Mouse (Mus musculus) cerebellum, postnatal 25 days (tissue): ENCODE results near the gene Cdc42ep2.

ENCODE experiments used
- DNase-seq, 2 experiments: peaks; one replicate each; pipeline ENCODE4 v3.0.0; 2021; ENCODE audit warnings: mixed read lengths in 2 of 2

The Cdc42ep2 gene

GRCm38 (mm10) chr19:5872931-5873556 lies 51.6 kb downstream of the Cdc42ep2 start:
- DNase-seq, result no peak

- no peak for DNase-seq
Observed at GRCm38 (mm10) chr19:5872528-5872927, 52.1 kb downstream of the Cdc42ep2 start.

GRCm38 (mm10) chr19:5871683-5872082 lies 52.9 kb downstream of the Cdc42ep2 start:
- DNase-seq, result no peak

- DNase-seq, result no peak
Observed at GRCm38 (mm10) chr19:5871273-5871672, 53.3 kb downstream of the Cdc42ep2 start.

GRCm38 (mm10) chr19:5868096-5868495 lies 56.5 kb downstream of the Cdc42ep2 start:
- no peak for DNase-seq
